Mouse (Mus musculus) G1E (cell line): Measurements from ENCODE around the gene Stxbp5.

Source experiments
- CTCF ChIP-seq: IDR thresholded peaks from 2 replicates; pipeline ENCODE4 v1.5.1; 2012; ENCODE audit warnings: low read depth, low read length, inconsistent platforms, mixed read lengths
- GATA1 ChIP-seq: IDR thresholded peaks from 2 replicates; pipeline ENCODE4 v1.6.1; 2012; ENCODE audit warnings: borderline replicate concordance, low read length, inconsistent platforms, mixed read lengths
- GATA2 ChIP-seq: IDR thresholded peaks from 2 replicates; pipeline ENCODE4 v1.6.1; 2012; ENCODE audit warnings: low read depth, low read length, inconsistent platforms, borderline replicate concordance
- POLR2AphosphoS5 ChIP-seq: IDR thresholded peaks from 2 replicates; pipeline ENCODE4 v1.6.1; 2012; ENCODE audit warnings: low read depth, low read length, inconsistent platforms; ENCODE audit not compliant: insufficient replicate concordance
- TAL1 ChIP-seq: conservative IDR thresholded peaks from 2 replicates; pipeline ENCODE4 v1.6.1; 2012; ENCODE audit warnings: low read depth, low read length, inconsistent platforms, mixed read lengths

DNA sequence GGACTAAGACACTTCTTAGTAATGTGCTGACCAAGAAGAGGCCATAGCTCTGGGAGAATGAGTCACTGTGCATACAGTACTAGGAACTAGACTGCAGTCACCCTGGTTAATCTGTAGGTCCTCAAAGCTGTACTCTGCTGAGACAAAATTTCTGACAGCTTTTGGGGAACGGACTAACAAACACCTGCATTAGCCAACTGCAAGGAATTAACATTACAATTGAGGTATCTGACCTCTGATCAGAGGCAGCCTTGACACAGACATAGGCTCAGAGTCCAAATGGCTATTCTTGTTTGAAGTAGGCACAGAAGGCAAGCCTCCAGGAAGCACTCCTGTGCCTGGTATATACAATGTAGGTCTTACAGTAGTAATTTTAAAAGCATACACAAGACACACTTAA lies 99.3 kb downstream of the Stxbp5 start:
- TF ChIP-seq CTCF (no peak), GATA1 (no peak), TAL1 (no peak), POLR2AphosphoS5 (no peak), GATA2 (no peak)
